Mouse (Mus musculus) cerebellum, adult (tissue): ENCODE measurements around the gene Nck2.

Source experiments
- ATAC-seq: cut with Nextera tagmentation; 2 replicates; pipeline ENCODE4 v1.9.2; 2017; ENCODE audit warnings: mild to moderate bottlenecking, moderate library complexity, mixed read lengths; ENCODE audit not compliant: insufficient number of reproducible peaks, low FRiP score, low TSS enrichment

Nck2 gene

GRCm38 (mm10) chr1:43559043-43559692 is 114.8 kb downstream of the Nck2 start:
- ATAC-seq: no peak

GRCm38 (mm10) chr1:43561085-43561484 is 116.7 kb downstream of the Nck2 start:
- ATAC-seq: no peak

GRCm38 (mm10) chr1:43562002-43562666 is 117.8 kb downstream of the Nck2 start:
- peak; percentile 91 for ATAC-seq

- ATAC-seq: no peak
Measured at GRCm38 (mm10) chr1:43565260-43565659, 120.9 kb downstream of the Nck2 start.

- no peak for ATAC-seq
Measured at GRCm38 (mm10) chr1:43566677-43567377, 122.4 kb downstream of the Nck2 start.

GRCm38 (mm10) chr1:43568824-43569223 is 124.4 kb downstream of the Nck2 start:
- no peak for ATAC-seq

GRCm38 (mm10) chr1:43571105-43571504 is 126.7 kb downstream of the Nck2 start:
- no peak for ATAC-seq

GRCm38 (mm10) chr1:43574793-43575304 is 130.5 kb downstream of the Nck2 start:
- ATAC-seq: no peak

GRCm38 (mm10) chr1:43577371-43577770 is 133.0 kb downstream of the Nck2 start:
- ATAC-seq: no peak

- ATAC-seq: no peak
Measured at GRCm38 (mm10) chr1:43583564-43583963, 139.2 kb downstream of the Nck2 start.

- ATAC-seq: no peak
Measured at GRCm38 (mm10) chr1:43589001-43589400, 144.6 kb downstream of the Nck2 start.

GRCm38 (mm10) chr1:43589910-43590309 is 145.5 kb downstream of the Nck2 start:
- ATAC-seq: no peak

GRCm38 (mm10) chr1:43590727-43591126 is 146.3 kb downstream of the Nck2 start:
- no peak for ATAC-seq

GRCm38 (mm10) chr1:43593069-43593468 is 148.7 kb downstream of the Nck2 start:
- ATAC-seq: no peak

- no peak for ATAC-seq
Measured at GRCm38 (mm10) chr1:43594738-43595137, 150.4 kb downstream of the Nck2 start.

- no peak for ATAC-seq
Measured at GRCm38 (mm10) chr1:43597731-43598130, 153.4 kb downstream of the Nck2 start.

- ATAC-seq: no peak
Measured at GRCm38 (mm10) chr1:43599483-43599882, 155.1 kb downstream of the Nck2 start.

GRCm38 (mm10) chr1:43601054-43601453 is 156.7 kb downstream of the Nck2 start:
- no peak for ATAC-seq

GRCm38 (mm10) chr1:43615948-43616347 is 171.6 kb downstream of the Nck2 start:
- ATAC-seq: no peak
